Mouse (Mus musculus): Measurements from ENCODE around the gene Slc13a3. TPM values are rescaled to one million over a fixed set of nuclear protein-coding genes. Genes with fewer than 3 reads are reported as not detected.
"Not testable (repeated sequence)": the region's sequence is repeated elsewhere in the genome, so short reads cannot be mapped to it uniquely, and the experiment has no call there.

Slc13a3 gene
- 0.40 and 0.42 TPM in 2 replicates for polyA plus RNA-seq (2015; fragmentation: Nextera tagmentation; extraction: Ambion mirVana)

- no peaks in the 10 kb centered on the region for H3K9me3 ChIP-seq
- peak within 1 kb of the TSS; percentile 22; the same call in 1 of the 2 replicates for H3K4me3 ChIP-seq
- WGBS = 3% methylated on average over 35 of the region's 35 CpGs
- peaks cover 40% of the 10 kb centered on the region for H3K27me3 ChIP-seq
- H3K36me3 ChIP-seq = no peaks in the 10 kb centered on the region
- peak within 1 kb of the TSS; percentile 54; the same call in 1 of the 2 replicates for H3K9ac ChIP-seq
- H3K4me2 ChIP-seq = peak within 1 kb of the TSS; percentile 51
- ATAC-seq (ENCODE audit: insufficient number of reproducible peaks, insufficient read depth, low FRiP score, low TSS enrichment, low read depth) = no peak
- H3K27ac ChIP-seq = no peak within 1 kb of the TSS
- peaks cover 6% of the 10 kb centered on the region; the same call in 1 of the 2 replicates for H3K4me1 ChIP-seq
These were observed at the start of gene Slc13a3 for GRCm38 (mm10) chr2:165473003-165473402. Gene Slc13a3, minus strand, starts transcription at chr2:165473230.

DNA sequence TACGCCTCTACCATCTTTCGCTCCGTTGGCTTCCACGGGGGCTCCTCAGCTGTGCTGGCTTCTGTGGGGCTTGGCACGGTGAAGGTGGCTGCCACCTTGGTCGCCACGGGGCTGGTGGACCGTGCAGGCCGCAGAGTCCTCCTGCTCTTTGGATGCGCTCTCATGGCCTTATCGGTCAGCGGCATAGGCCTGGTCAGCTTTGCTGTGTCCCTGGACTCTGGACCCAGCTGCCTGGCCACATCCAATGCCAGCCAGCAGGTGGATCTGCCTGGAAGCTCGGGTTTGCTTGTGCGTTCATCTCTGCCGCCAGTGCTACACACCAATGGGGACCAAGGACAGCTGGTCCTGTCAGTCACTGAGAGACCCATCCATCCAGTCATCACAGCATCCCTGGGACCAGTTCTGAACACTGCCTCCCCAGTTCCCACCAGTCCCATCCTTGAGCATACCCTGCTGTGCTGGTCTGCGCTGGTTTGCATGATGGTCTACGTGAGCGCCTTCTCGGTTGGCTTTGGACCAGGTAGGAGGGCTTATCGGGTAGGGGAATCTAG is 42.2 kb upstream of the Slc13a3 start:
- Histone ChIP-seq H3K4me1 (peaks cover 19% of the 10 kb centered on the region), H3K27ac (no peak overlapping the region), H3K9me3 (no peaks in the 10 kb centered on the region), H3K4me3 (no peak overlapping the region), H3K27me3 (no peaks in the 10 kb centered on the region), H3K36me3 (peaks cover 49% of the 10 kb centered on the region), H3K9ac (no peak overlapping the region), H3K4me2 (no peak overlapping the region)
- ATAC-seq (ENCODE audit: insufficient number of reproducible peaks, insufficient read depth, low FRiP score, low TSS enrichment, low read depth) = no peak
- WGBS = 95% methylated on average over 20 of the region's 20 CpGs

- H3K27me3 ChIP-seq = no peaks in the 10 kb centered on the region
- peaks cover 28% of the 10 kb centered on the region for H3K4me1 ChIP-seq
- WGBS = 37% methylated on average over 11 of the region's 11 CpGs
- H3K27ac ChIP-seq = peak overlapping the region; percentile 14; the same call in 1 of the 2 replicates
- H3K36me3 ChIP-seq = peaks cover 35% of the 10 kb centered on the region
- no peak overlapping the region for H3K9ac ChIP-seq
- H3K4me3 ChIP-seq = no peak overlapping the region
- ATAC-seq (ENCODE audit: insufficient number of reproducible peaks, insufficient read depth, low FRiP score, low TSS enrichment, low read depth) = no peak
- H3K9me3 ChIP-seq = no peaks in the 10 kb centered on the region
- H3K4me2 ChIP-seq = peak overlapping the region; percentile 0; the same call in 1 of the 2 replicates
These were observed 40.0 kb upstream of the Slc13a3 start for GRCm38 (mm10) chr2:165512870-165513600.

GRCm38 (mm10) chr2:165512426-165512825 is 39.4 kb upstream of the Slc13a3 start:
- H3K4me3 ChIP-seq = no peak overlapping the region
- 29% methylated on average over 7 of the region's 7 CpGs for WGBS
- no peaks in the 10 kb centered on the region for H3K9me3 ChIP-seq
- H3K36me3 ChIP-seq = peaks cover 31% of the 10 kb centered on the region
- no peak for ATAC-seq (ENCODE audit: insufficient number of reproducible peaks, insufficient read depth, low FRiP score, low TSS enrichment, low read depth)
- no peak overlapping the region for H3K9ac ChIP-seq
- H3K27ac ChIP-seq = peak overlapping the region; percentile 16; the same call in 1 of the 2 replicates
- no peaks in the 10 kb centered on the region for H3K27me3 ChIP-seq
- peak overlapping the region; percentile 0; the same call in 1 of the 2 replicates for H3K4me2 ChIP-seq
- peaks cover 28% of the 10 kb centered on the region for H3K4me1 ChIP-seq

DNA sequence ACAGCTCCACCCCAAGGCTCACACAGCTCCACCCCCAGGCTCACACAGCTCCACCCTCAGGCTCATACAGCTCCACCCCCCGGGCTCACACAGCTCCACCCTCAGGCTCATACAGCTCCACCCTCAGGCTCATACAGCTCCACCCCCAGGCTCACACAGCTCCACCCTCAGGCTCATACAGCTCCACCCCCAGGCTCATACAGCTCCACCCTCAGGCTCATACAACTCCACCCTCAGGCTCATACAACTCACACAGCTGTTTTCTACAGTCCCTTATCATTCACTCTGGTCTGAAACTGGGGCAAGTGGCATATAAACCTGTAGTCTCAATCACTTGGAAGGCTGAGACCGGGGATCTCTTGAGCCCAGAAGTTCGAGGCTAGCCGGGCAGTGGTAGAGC is 38.5 kb upstream of the Slc13a3 start:
- WGBS = 85% methylated on average over 4 of the region's 4 CpGs
- ATAC-seq (ENCODE audit: insufficient number of reproducible peaks, insufficient read depth, low FRiP score, low TSS enrichment, low read depth); H3K9me3 ChIP-seq; H3K27me3 ChIP-seq; H3K4me3 ChIP-seq; H3K27ac ChIP-seq; H3K4me2 ChIP-seq; H3K9ac ChIP-seq: not testable (repeated sequence)
- peaks cover 22% of the 10 kb centered on the region for H3K36me3 ChIP-seq
- peaks cover 28% of the 10 kb centered on the region for H3K4me1 ChIP-seq

GRCm38 (mm10) chr2:165510914-165511458 is 38.0 kb upstream of the Slc13a3 start:
- Histone ChIP-seq H3K36me3 (peaks cover 18% of the 10 kb centered on the region), H3K4me1 (peaks cover 28% of the 10 kb centered on the region)
- not testable (repeated sequence) for H3K27ac ChIP-seq; H3K9ac ChIP-seq; H3K27me3 ChIP-seq; H3K9me3 ChIP-seq; ATAC-seq (ENCODE audit: insufficient number of reproducible peaks, insufficient read depth, low FRiP score, low TSS enrichment, low read depth); H3K4me3 ChIP-seq; H3K4me2 ChIP-seq
- WGBS = 54% methylated on average over 2 of the region's 2 CpGs

DNA sequence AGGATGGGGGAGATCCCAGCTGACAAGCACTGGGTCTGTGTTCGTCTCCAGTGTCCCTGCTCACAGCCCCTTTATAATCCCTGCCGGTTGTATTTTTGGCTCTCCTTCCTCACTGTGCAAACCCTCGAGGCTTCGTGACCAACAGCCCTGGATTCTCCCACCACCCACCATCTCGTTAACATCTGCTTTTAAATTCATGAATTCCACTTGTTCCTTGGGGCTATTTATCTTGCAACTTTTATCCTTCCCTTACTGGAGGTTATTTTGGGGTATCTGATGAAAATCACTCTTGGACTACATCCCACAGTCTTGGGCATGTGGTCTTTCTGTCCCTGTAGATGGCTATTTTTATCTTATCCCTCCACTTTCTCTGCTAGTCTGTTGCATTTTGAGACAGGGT is 37.4 kb upstream of the Slc13a3 start:
- ATAC-seq (ENCODE audit: insufficient number of reproducible peaks, insufficient read depth, low FRiP score, low TSS enrichment, low read depth) = no peak
- Histone ChIP-seq H3K4me3 (no peak overlapping the region), H3K4me1 (peaks cover 30% of the 10 kb centered on the region), H3K9me3 (no peaks in the 10 kb centered on the region), H3K27ac (peak overlapping the region; percentile 51), H3K4me2 (no peak overlapping the region), H3K9ac (no peak overlapping the region), H3K36me3 (peaks cover 12% of the 10 kb centered on the region), H3K27me3 (no peaks in the 10 kb centered on the region)
- WGBS = 38% methylated on average over 5 of the region's 5 CpGs

DNA sequence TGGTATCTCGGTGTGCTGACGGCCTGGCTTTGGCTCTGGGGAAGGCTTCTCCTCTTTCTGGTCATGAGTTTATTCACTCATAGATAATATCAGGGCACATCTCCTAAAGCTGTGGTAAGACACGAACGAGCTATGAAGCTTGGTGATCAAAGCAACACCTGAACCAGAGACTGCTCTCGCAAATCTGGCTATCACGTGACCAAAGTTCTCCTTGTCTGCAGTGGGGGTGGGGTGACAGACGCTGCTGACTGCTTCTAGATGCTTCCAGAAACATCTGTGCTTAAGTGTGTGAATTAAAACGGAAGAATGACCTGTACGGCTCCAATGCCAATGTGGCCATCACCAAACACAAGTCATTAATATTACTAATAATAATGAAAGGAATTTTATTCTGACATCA is 36.7 kb upstream of the Slc13a3 start:
- Histone ChIP-seq H3K9me3 (no peaks in the 10 kb centered on the region), H3K4me3 (no peak overlapping the region), H3K27ac (no peak overlapping the region), H3K4me1 (peaks cover 36% of the 10 kb centered on the region), H3K9ac (no peak overlapping the region), H3K4me2 (no peak overlapping the region), H3K36me3 (peaks cover 5% of the 10 kb centered on the region), H3K27me3 (no peaks in the 10 kb centered on the region)
- WGBS = 68% methylated on average over 9 of the region's 9 CpGs
- no peak for ATAC-seq (ENCODE audit: insufficient number of reproducible peaks, insufficient read depth, low FRiP score, low TSS enrichment, low read depth)

DNA sequence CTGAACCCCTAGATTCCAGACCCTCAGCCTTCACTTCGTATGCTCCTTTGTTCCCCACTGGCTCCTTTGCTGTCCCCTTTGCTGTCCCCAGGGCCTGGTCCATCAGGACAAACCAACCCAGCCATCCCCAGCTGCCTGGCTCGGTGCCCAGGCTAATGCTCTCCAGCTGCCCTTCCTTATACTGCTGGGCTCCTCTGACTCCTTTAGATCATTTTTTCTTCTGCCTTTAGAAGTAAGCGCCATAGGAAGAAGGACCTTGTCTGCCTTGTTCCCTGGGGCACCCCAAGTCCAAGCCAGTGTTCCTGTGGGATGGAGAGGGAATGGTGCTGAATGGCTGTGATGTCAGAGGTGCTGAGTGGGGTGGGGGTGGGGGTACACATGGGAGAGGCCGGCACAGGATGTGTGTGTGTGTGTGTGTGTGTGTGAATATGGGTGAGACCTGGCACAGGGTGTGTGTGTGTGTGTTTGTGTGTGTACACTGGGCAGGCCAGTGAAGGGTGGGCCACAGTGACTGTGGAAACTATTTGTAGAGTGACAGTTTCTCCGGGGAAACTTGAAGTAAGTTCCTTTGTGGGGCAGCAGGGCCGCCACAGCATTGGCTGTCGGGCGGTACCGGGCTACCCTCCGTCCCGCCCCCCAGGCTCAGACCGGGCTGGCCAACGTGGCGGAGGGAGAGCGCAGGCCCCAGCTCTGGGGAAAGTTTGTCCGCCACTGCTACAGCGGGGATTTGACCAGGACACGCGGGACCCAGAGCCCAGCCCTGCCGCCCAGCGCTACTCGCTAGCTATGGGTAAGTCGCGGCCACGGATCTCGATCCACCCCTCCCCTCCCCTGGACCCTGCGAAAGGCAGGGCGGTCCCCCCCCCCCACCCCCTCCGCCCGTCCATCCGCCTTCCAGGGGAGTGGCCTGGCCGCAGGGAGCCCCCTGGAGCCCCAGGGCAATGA is 30.5 kb upstream of the Slc13a3 start, which contains the start of gene Slc2a10:
Slc2a10 (plus strand) TSS at position 529 of the 945 bp plus-strand sequence.
- Histone ChIP-seq H3K36me3 (no peaks in the 10 kb centered on the region), H3K27ac (peak within 1 kb of the TSS; percentile 86), H3K9ac (peak within 1 kb of the TSS; percentile 83), H3K9me3 (no peaks in the 10 kb centered on the region), H3K4me3 (peak within 1 kb of the TSS; percentile 54), H3K27me3 (no peaks in the 10 kb centered on the region), H3K4me2 (peak within 1 kb of the TSS; percentile 83), H3K4me1 (peaks cover 31% of the 10 kb centered on the region)
- WGBS = 2% methylated on average over 30 of the region's 32 CpGs
- peak; percentile 79 for ATAC-seq (ENCODE audit: insufficient number of reproducible peaks, insufficient read depth, low FRiP score, low TSS enrichment, low read depth)

GRCm38 (mm10) chr2:165498816-165499215 is 25.8 kb upstream of the Slc13a3 start:
- H3K4me1 ChIP-seq = peaks cover 13% of the 10 kb centered on the region
- H3K9ac ChIP-seq = no peak overlapping the region
- no peak overlapping the region for H3K4me2 ChIP-seq
- ATAC-seq (ENCODE audit: insufficient number of reproducible peaks, insufficient read depth, low FRiP score, low TSS enrichment, low read depth) = no peak
- H3K4me3 ChIP-seq = no peak overlapping the region
- no peak overlapping the region for H3K27ac ChIP-seq
- 41% methylated on average over 6 of the region's 6 CpGs for WGBS
- 0 out of 2 replicates have a peak, but pooled peaks cover 3% of the 10 kb centered on the region for H3K27me3 ChIP-seq
- H3K9me3 ChIP-seq = no peaks in the 10 kb centered on the region
- H3K36me3 ChIP-seq = no peaks in the 10 kb centered on the region

GRCm38 (mm10) chr2:165497706-165498275 is 24.8 kb upstream of the Slc13a3 start:
- no peak overlapping the region for H3K4me3 ChIP-seq
- no peak for ATAC-seq (ENCODE audit: insufficient number of reproducible peaks, insufficient read depth, low FRiP score, low TSS enrichment, low read depth)
- H3K9me3 ChIP-seq = no peaks in the 10 kb centered on the region
- no peak overlapping the region for H3K27ac ChIP-seq
- H3K9ac ChIP-seq = no peak overlapping the region
- WGBS = 73% methylated on average over 2 of the region's 2 CpGs
- H3K27me3 ChIP-seq = 0 out of 2 replicates have a peak, but pooled peaks cover 3% of the 10 kb centered on the region
- H3K4me1 ChIP-seq = peaks cover 6% of the 10 kb centered on the region
- H3K4me2 ChIP-seq = no peak overlapping the region
- H3K36me3 ChIP-seq = no peaks in the 10 kb centered on the region
